Comparison of ENCODE assay signal across 19 mouse cellular contexts in genomic region chr13:77049736-77050135, GRCm38 (mm10).
"Had no signal": no experiment of that assay in that cellular context is flagged by ENCODE, and none has a peak within 500 bp of the region (broad histone marks: within the 10 kb centered on the region; RNA-seq: fewer than 3 reads in every experiment).

No protein-coding gene starts in this region.

- H3K27me3 ChIP-seq: limb, embryonic 12.5 days; limb, embryonic 15.5 days; liver, embryonic 12.5 days; liver, embryonic 15.5 days; midbrain, embryonic 12.5 days; midbrain, embryonic 15.5 days; neural tube, embryonic 12.5 days; stomach, embryonic 15.5 days had no signal

- H3K9ac ChIP-seq: limb, embryonic 12.5 days; limb, embryonic 15.5 days; liver, embryonic 12.5 days; liver, embryonic 15.5 days; midbrain, embryonic 12.5 days; midbrain, embryonic 15.5 days; neural tube, embryonic 12.5 days; stomach, embryonic 15.5 days had no signal

- H3K4me3 ChIP-seq: limb, embryonic 12.5 days; limb, embryonic 15.5 days; liver, embryonic 12.5 days; liver, embryonic 15.5 days; midbrain, embryonic 12.5 days; midbrain, embryonic 15.5 days; neural tube, embryonic 12.5 days; stomach, embryonic 15.5 days had no signal

- ATAC-seq: liver, embryonic 12.5 days; midbrain, embryonic 15.5 days had no signal

- H3K9me3 ChIP-seq: limb, embryonic 12.5 days; limb, embryonic 15.5 days; liver, embryonic 12.5 days; liver, embryonic 15.5 days; midbrain, embryonic 12.5 days; midbrain, embryonic 15.5 days; neural tube, embryonic 12.5 days; stomach, embryonic 15.5 days had no signal

- H3K4me2 ChIP-seq: limb, embryonic 12.5 days; limb, embryonic 15.5 days; liver, embryonic 12.5 days; liver, embryonic 15.5 days; midbrain, embryonic 12.5 days; midbrain, embryonic 15.5 days; neural tube, embryonic 12.5 days; stomach, embryonic 15.5 days had no signal

- H3K36me3 ChIP-seq: limb, embryonic 15.5 days; midbrain, embryonic 12.5 days; midbrain, embryonic 15.5 days; neural tube, embryonic 12.5 days; stomach, embryonic 15.5 days had no signal

- DNase-seq: kidney, adult 11 months; kidney, adult 9 months; kidney, postnatal 25 days; left cerebral cortex, postnatal 4 days; lung, adult 2 months; lung, postnatal 14 days; retina, postnatal 1 day; right cerebral cortex, postnatal 25 days; spleen, adult 18-20 months; thymus, postnatal 36 days had no signal

- H3K4me1 ChIP-seq: limb, embryonic 12.5 days; limb, embryonic 15.5 days; liver, embryonic 12.5 days; liver, embryonic 15.5 days; neural tube, embryonic 12.5 days; stomach, embryonic 15.5 days had no signal

- H3K27ac ChIP-seq: limb, embryonic 12.5 days; limb, embryonic 15.5 days; liver, embryonic 12.5 days; liver, embryonic 15.5 days; macrophage; midbrain, embryonic 12.5 days; midbrain, embryonic 15.5 days; neural tube, embryonic 12.5 days; stomach, embryonic 15.5 days had no signal
